Mouse (Mus musculus) layer of hippocampus, adult 8-10 months (tissue): Measurements from ENCODE around the gene Wnt2b. TPM values are rescaled to one million over a fixed set of nuclear protein-coding genes. Genes with fewer than 3 reads are reported as not detected.

Source experiments
- DNase-seq, 2 experiments: peaks; one replicate each; pipeline ENCODE4 v3.0.0; 2022; ENCODE audit warnings: low spot score in 2 of 2
- total RNA-seq, 4 experiments: library from RNA; stranded (reverse); gene quantifications; 2 replicates each; pipeline ENCODE4 v1.2.4; 2022

Gene Wnt2b
- total RNA-seq, 4 experiments from 2014 or later = 0.41 to 0.58 (median 0.55) TPM

DNA sequence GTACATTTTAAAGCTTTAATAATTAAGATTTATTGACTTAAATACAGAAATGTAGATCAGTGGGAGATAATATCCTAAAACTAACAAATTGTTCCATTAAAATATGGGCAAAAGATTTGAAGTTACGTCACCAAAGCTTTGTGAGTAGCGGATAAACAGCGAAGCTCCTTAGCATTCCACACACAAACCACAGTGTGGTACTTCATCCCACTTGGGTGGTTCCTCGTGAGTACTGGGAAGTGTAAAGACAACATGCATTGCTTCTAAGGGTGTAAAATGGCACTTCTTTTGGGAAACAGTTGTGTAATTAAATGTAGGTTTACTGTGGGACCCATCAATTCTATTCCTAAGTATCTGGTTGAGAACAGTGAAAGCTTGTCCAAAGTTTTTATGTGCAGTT, 60.6 kb downstream of the Wnt2b start:
- no peak for DNase-seq

DNA sequence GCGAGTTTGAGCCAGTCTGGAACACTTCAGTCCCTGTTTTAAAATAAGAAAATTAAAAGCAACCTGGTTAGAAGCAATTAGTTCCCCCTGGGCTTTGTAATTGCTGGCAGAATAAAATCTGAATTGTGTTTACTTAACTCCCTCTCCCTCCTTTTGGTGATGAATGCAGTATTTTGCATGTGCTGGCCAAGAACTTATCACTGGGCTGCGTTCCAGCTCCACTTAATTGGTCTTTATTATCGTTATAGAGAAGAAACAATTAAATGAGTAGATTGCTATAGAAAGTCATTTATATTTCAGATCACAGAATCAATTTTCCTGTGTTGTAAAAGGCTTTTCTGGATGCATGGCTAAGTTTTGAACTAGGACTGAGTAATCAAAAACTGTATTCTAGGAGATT, 65.6 kb downstream of the Wnt2b start:
- no peak for DNase-seq

Other genes with a start within 250 kb of the Wnt2b start
- 1 to 10 TPM in 1 of 4 experiments, under 1 TPM in 2, not detected in 1; 0.35 to 1.4 (median 0.36) TPM for gene Ppm1j, start 180.9 kb downstream of the Wnt2b start, total RNA-seq
- gene Fam19a3, start 180.1 kb downstream of the Wnt2b start, total RNA-seq = under 1 TPM in 2 of 4 experiments, not detected in 2; 0.13 to 0.23 TPM
- gene Rhoc, start 173.5 kb downstream of the Wnt2b start, total RNA-seq = 10 to 100 TPM; 19.0 to 40.0 (median 30.6) TPM
- 10 to 100 TPM; 11.0 to 12.6 (median 11.9) TPM for gene Mov10, start 143.4 kb downstream of the Wnt2b start, total RNA-seq
- 10 to 100 TPM; 38.8 to 49.4 (median 40.5) TPM for gene St7l, start 97.9 kb downstream of the Wnt2b start, total RNA-seq
- 10 to 100 TPM; 33.9 to 44.7 (median 37.0) TPM for gene Capza1, start 97.4 kb downstream of the Wnt2b start, total RNA-seq
- 10 to 100 TPM; 24.7 to 42.3 (median 34.1) TPM for gene Cttnbp2nl, start 91.2 kb upstream of the Wnt2b start, total RNA-seq
- not detected for gene 4930564D02Rik, start 104.9 kb upstream of the Wnt2b start, total RNA-seq